19 mouse cellular contexts compared by ENCODE assay signal in the genomic region with DNA sequence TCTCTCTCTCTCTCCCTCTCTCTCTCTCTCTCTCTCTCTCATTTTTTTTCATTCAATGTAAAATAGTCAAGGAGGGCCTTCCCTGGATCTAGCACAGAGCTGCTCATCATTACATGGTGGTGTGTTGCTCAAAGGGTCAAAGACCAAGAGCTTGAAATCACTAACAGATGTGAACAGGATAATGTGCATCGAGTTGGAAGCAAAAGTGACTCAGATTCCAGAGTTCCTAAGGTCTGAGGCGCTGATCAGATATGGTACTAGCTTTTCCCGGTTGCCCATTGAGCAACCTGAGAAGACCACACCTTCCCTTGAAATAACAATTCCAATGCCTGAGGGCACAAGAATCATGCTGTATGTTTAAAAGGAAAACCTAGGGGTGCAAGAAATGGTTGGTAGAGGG.
"Had no signal": no experiment of that assay in that cellular context is flagged by ENCODE, and none has a peak within 500 bp of the region (broad histone marks: within the 10 kb centered on the region; RNA-seq: fewer than 3 reads in every experiment).

No protein-coding gene starts in this region.

- H3K9me3 ChIP-seq: kidney, embryonic 15.5 days; liver, embryonic 13.5 days; megakaryocyte, embryonic 14.5 days; midbrain, embryonic 15.5 days; neural tube, embryonic 13.5 days; stomach, embryonic 15.5 days had no signal

- DNase-seq: kidney, adult 8-10 months; kidney, postnatal 10 days; kidney, postnatal 36 days; layer of hippocampus, postnatal 36 days; liver, embryonic 13.5 days; lung, embryonic 14.5 days; retina, postnatal 1 day; right cerebral cortex, postnatal 25 days; spleen, adult 18-20 months; thymus, postnatal 25 days had no signal

- H3K4me3 ChIP-seq: kidney, embryonic 15.5 days; left cerebral cortex, adult 2 months; liver, embryonic 13.5 days; megakaryocyte, embryonic 14.5 days; midbrain, embryonic 12.5 days; midbrain, embryonic 15.5 days; myocyte; neural tube, embryonic 13.5 days; stomach, embryonic 15.5 days had no signal

- ATAC-seq: lung, postnatal 0 days; midbrain, embryonic 15.5 days had no signal

- H3K4me2 ChIP-seq: kidney, embryonic 15.5 days; liver, embryonic 13.5 days; lung, embryonic 14.5 days; midbrain, embryonic 12.5 days; midbrain, embryonic 15.5 days; neural tube, embryonic 13.5 days; stomach, embryonic 15.5 days had no signal

- H3K27me3 ChIP-seq: kidney, embryonic 15.5 days; liver, embryonic 13.5 days; midbrain, embryonic 12.5 days; midbrain, embryonic 15.5 days; stomach, embryonic 15.5 days had no signal

- H3K27ac ChIP-seq: kidney, embryonic 15.5 days; left cerebral cortex, adult 2 months; liver, embryonic 13.5 days; midbrain, embryonic 12.5 days; midbrain, embryonic 15.5 days; neural tube, embryonic 13.5 days; stomach, embryonic 15.5 days had no signal

- H3K36me3 ChIP-seq: kidney, embryonic 15.5 days; liver, embryonic 13.5 days; midbrain, embryonic 12.5 days; midbrain, embryonic 15.5 days; neural tube, embryonic 13.5 days; stomach, embryonic 15.5 days had no signal

- H3K9ac ChIP-seq: kidney, embryonic 15.5 days; liver, embryonic 13.5 days; lung, embryonic 14.5 days; midbrain, embryonic 12.5 days; midbrain, embryonic 15.5 days; neural tube, embryonic 13.5 days; stomach, embryonic 15.5 days had no signal
